Comparison of ENCODE assay signal across 23 mouse cellular contexts in the genomic region with DNA sequence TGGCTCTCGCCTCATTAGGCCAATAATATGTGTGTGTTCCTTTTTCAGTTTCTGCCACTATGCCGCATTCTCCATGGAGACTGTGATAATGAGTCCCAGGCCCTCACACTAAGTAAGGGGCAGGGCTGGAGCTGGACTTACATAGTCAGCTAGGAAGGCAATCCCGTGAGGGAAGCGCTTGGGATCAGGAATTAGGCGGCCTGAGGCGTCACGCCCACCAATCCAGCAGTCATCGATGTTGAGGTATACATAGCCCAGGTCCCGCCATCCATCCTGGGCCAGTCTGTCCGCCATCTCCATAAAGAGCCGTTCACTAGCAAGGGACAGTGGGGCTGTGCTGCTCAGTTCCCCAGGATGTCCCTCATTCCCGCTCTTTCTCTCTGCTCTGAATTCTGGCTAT. TPM values are rescaled to one million over a fixed set of nuclear protein-coding genes. Genes with fewer than 3 reads are reported as not detected.
DNase-seq lines count a peak whose midpoint lies in the region; ATAC-seq and TF ChIP-seq lines count a peak whose summit lies in the region.
"Had no signal": no experiment of that assay in that cellular context is flagged by ENCODE, and none has a peak within 500 bp of the region (broad histone marks: within the 10 kb centered on the region; RNA-seq: fewer than 3 reads in every experiment).

No protein-coding gene starts in this region.

- no peaks in the 10 kb centered on the region for H3K9me3 ChIP-seq in heart, embryonic 10.5 days
- no peaks in the 10 kb centered on the region for H3K9me3 ChIP-seq in midbrain, embryonic 13.5 days
- H3K9me3 ChIP-seq in midbrain, embryonic 11.5 days (ENCODE audit: control insufficient read depth, low read length): no peaks in the 10 kb centered on the region
- no peaks in the 10 kb centered on the region for H3K9me3 ChIP-seq in liver, embryonic 15.5 days (replicated peaks)
- no peaks in the 10 kb centered on the region for H3K9me3 ChIP-seq in stomach, postnatal 0 days (ENCODE audit: control insufficient read depth, low read length)
- H3K9me3 ChIP-seq: kidney, embryonic 15.5 days; midbrain, embryonic 10.5 days had no signal

- no peak overlapping the region for H3K4me3 ChIP-seq in heart, embryonic 10.5 days
- H3K4me3 ChIP-seq in midbrain, embryonic 13.5 days (replicated peaks): no peak overlapping the region
- H3K4me3 ChIP-seq in midbrain, embryonic 11.5 days (ENCODE audit: low read depth, low read length): no peak overlapping the region
- H3K4me3 ChIP-seq in liver, embryonic 15.5 days (replicated peaks): peak overlapping the region; percentile 67; the same call in 1 of the 2 replicates
- no peak overlapping the region for H3K4me3 ChIP-seq in stomach, postnatal 0 days (ENCODE audit: low read depth, low read length)
- H3K4me3 ChIP-seq: heart, adult 2 months had no signal

- peaks cover 36% of the 10 kb centered on the region for H3K36me3 ChIP-seq in heart, embryonic 10.5 days
- H3K36me3 ChIP-seq in midbrain, embryonic 13.5 days: peaks cover 18% of the 10 kb centered on the region
- peaks cover 10% of the 10 kb centered on the region for H3K36me3 ChIP-seq in midbrain, embryonic 11.5 days (ENCODE audit: control insufficient read depth, insufficient read depth, low read length)
- peaks cover 52% of the 10 kb centered on the region for H3K36me3 ChIP-seq in liver, embryonic 15.5 days (replicated peaks)
- peaks cover 19% of the 10 kb centered on the region; the same call in 1 of the 2 replicates for H3K36me3 ChIP-seq in stomach, postnatal 0 days (ENCODE audit: control insufficient read depth, insufficient read depth, low read length)

- H3K27ac ChIP-seq in heart, embryonic 10.5 days: no peak overlapping the region
- H3K27ac ChIP-seq in midbrain, embryonic 13.5 days: no peak overlapping the region
- H3K27ac ChIP-seq in midbrain, embryonic 11.5 days (ENCODE audit: low read depth, low read length): no peak overlapping the region
- H3K27ac ChIP-seq in liver, embryonic 15.5 days (replicated peaks): peak overlapping the region; percentile 19; the same call in 1 of the 2 replicates
- H3K27ac ChIP-seq in stomach, postnatal 0 days (replicated peaks): no peak overlapping the region
- H3K27ac ChIP-seq: heart, adult 2 months; kidney, embryonic 15.5 days; midbrain, embryonic 10.5 days had no signal

- ATAC-seq in midbrain, embryonic 13.5 days: no peak
- ATAC-seq in midbrain, embryonic 11.5 days (ENCODE audit: low FRiP score): no peak
- no peak for ATAC-seq in liver, embryonic 15.5 days (ENCODE audit: insufficient read depth)
- no peak for ATAC-seq in stomach, postnatal 0 days (ENCODE audit: low FRiP score, low TSS enrichment)
- ATAC-seq: activated CD4-positive, CD25-positive, alpha-beta regulatory T cell, adult 4 months; forebrain, embryonic 16.5 days; Patski had no signal

- WGBS in heart, embryonic 10.5 days: 82% methylated on average over 12 of the region's 12 CpGs
- 79% methylated on average over 12 of the region's 12 CpGs for WGBS in midbrain, embryonic 13.5 days
- 80% methylated on average over 12 of the region's 12 CpGs for WGBS in midbrain, embryonic 11.5 days
- 89% methylated on average over 12 of the region's 12 CpGs for WGBS in liver, embryonic 15.5 days (ENCODE audit: insufficient replicate concordance)
- 89% methylated on average over 12 of the region's 12 CpGs for WGBS in stomach, postnatal 0 days

- H3K9ac ChIP-seq in midbrain, embryonic 13.5 days (replicated peaks): 0 out of 2 replicates have a peak overlapping the region, but pooled peaks have one; percentile 6
- no peak overlapping the region for H3K9ac ChIP-seq in midbrain, embryonic 11.5 days (ENCODE audit: low read length)
- peak overlapping the region; percentile 66; the same call in 1 of the 2 replicates for H3K9ac ChIP-seq in liver, embryonic 15.5 days
- H3K9ac ChIP-seq in stomach, postnatal 0 days (ENCODE audit: low read length): no peak overlapping the region
- H3K9ac ChIP-seq: kidney, embryonic 15.5 days had no signal

- H3K4me2 ChIP-seq in midbrain, embryonic 13.5 days (replicated peaks): no peak overlapping the region
- no peak overlapping the region for H3K4me2 ChIP-seq in midbrain, embryonic 11.5 days
- peak overlapping the region; percentile 84 for H3K4me2 ChIP-seq in liver, embryonic 15.5 days
- no peak overlapping the region for H3K4me2 ChIP-seq in stomach, postnatal 0 days (replicated peaks; ENCODE audit: low read depth)

- TF ChIP-seq EP300 in stomach, postnatal 0 days (optimal IDR thresholded peaks at IDR 0.05): no peak

- peak; percentile 91 for DNase-seq in heart, adult 11 months
- no peak for DNase-seq in heart, embryonic 10.5 days (ENCODE audit: low spot score)
- DNase-seq in midbrain, embryonic 11.5 days (ENCODE audit: low spot score, missing footprints): no peak
- peak; percentile 42 for DNase-seq in forelimb bud, embryonic 11.5 days (ENCODE audit: low read depth, low spot score)
- no peak for DNase-seq in stomach, postnatal 0 days (ENCODE audit: low spot score)
- DNase-seq in retina, postnatal 1 day: no peak
- DNase-seq: adrenal gland, postnatal 36 days; B cell, adult 2 months; cerebellum, adult 2 months; gastrocnemius, postnatal 10 days; heart, adult 2 months; heart, postnatal 10 days; lung, adult 18-20 months; right cerebral cortex, adult 18-20 months had no signal

- peaks cover 6% of the 10 kb centered on the region for H3K27me3 ChIP-seq in heart, embryonic 10.5 days (ENCODE audit: insufficient read depth, poor library complexity, severe bottlenecking)
- H3K27me3 ChIP-seq in midbrain, embryonic 13.5 days: peaks cover 18% of the 10 kb centered on the region
- H3K27me3 ChIP-seq in midbrain, embryonic 11.5 days (ENCODE audit: control insufficient read depth, insufficient read depth, low read length): peaks cover 14% of the 10 kb centered on the region
- H3K27me3 ChIP-seq in liver, embryonic 15.5 days: no peaks in the 10 kb centered on the region
- H3K27me3 ChIP-seq in stomach, postnatal 0 days (ENCODE audit: control insufficient read depth, insufficient read depth, low read length): no peaks in the 10 kb centered on the region
- H3K27me3 ChIP-seq: kidney, embryonic 15.5 days; Patski had no signal

- peaks cover 38% of the 10 kb centered on the region for H3K4me1 ChIP-seq in heart, embryonic 10.5 days
- peaks cover 29% of the 10 kb centered on the region for H3K4me1 ChIP-seq in midbrain, embryonic 13.5 days (replicated peaks)
- peaks cover 10% of the 10 kb centered on the region; the same call in 1 of the 2 replicates for H3K4me1 ChIP-seq in midbrain, embryonic 11.5 days (ENCODE audit: control insufficient read depth, insufficient read depth, low read length)
- H3K4me1 ChIP-seq in liver, embryonic 15.5 days (replicated peaks): peaks cover 52% of the 10 kb centered on the region
- peaks cover 6% of the 10 kb centered on the region for H3K4me1 ChIP-seq in stomach, postnatal 0 days (replicated peaks; ENCODE audit: control insufficient read depth, insufficient read depth)

- TF ChIP-seq CTCF in stomach, postnatal 0 days (IDR thresholded peaks at IDR 0.05; ENCODE audit: low read depth): no peak

RNA-seq across cellular contexts. Expression of a gene that starts 2.1 kb away (rescaled TPM):
- 28.4 and 32.3 TPM in 2 replicates for polyA plus RNA-seq in heart, embryonic 10.5 days (2016; fragmentation: Nextera tagmentation; extraction: Ambion mirVana)
- 18.1 and 22.7 TPM in 2 replicates for polyA plus RNA-seq in midbrain, embryonic 13.5 days (2015; fragmentation: Nextera tagmentation; extraction: Ambion mirVana)
- polyA plus RNA-seq in midbrain, embryonic 11.5 days (2014; fragmentation: Nextera tagmentation; extraction: Ambion mirVana): 20.6 and 21.6 TPM in 2 replicates
- polyA plus RNA-seq in liver, embryonic 15.5 days (2015; fragmentation: Nextera tagmentation; extraction: Ambion mirVana): 43.4 and 48.6 TPM in 2 replicates
- 83.1 and 88.9 TPM in 2 replicates for polyA plus RNA-seq in stomach, postnatal 0 days (2015; fragmentation: Nextera tagmentation; extraction: Ambion mirVana)

RNA-seq across cellular contexts. Expression of a gene that starts 2.1 kb away (rescaled TPM):
- polyA plus RNA-seq in heart, embryonic 10.5 days (2016; fragmentation: Nextera tagmentation; extraction: Ambion mirVana): 11.1 and 12.0 TPM in 2 replicates
- 0.99 and 1.5 TPM in 2 replicates for polyA plus RNA-seq in midbrain, embryonic 13.5 days (2015; fragmentation: Nextera tagmentation; extraction: Ambion mirVana)
- polyA plus RNA-seq in midbrain, embryonic 11.5 days (2014; fragmentation: Nextera tagmentation; extraction: Ambion mirVana): 3.4 and 4.3 TPM in 2 replicates
- polyA plus RNA-seq in liver, embryonic 15.5 days (2015; fragmentation: Nextera tagmentation; extraction: Ambion mirVana): 43.9 and 47.9 TPM in 2 replicates
- 6.2 and 6.3 TPM in 2 replicates for polyA plus RNA-seq in stomach, postnatal 0 days (2015; fragmentation: Nextera tagmentation; extraction: Ambion mirVana)

RNA-seq across cellular contexts. Expression of a gene that starts 2.1 kb away (rescaled TPM):
- polyA plus RNA-seq in heart, embryonic 10.5 days (2016; fragmentation: Nextera tagmentation; extraction: Ambion mirVana): 294 and 304 TPM in 2 replicates
- polyA plus RNA-seq in midbrain, embryonic 13.5 days (2015; fragmentation: Nextera tagmentation; extraction: Ambion mirVana): 303 and 324 TPM in 2 replicates
- polyA plus RNA-seq in midbrain, embryonic 11.5 days (2014; fragmentation: Nextera tagmentation; extraction: Ambion mirVana): 253 and 268 TPM in 2 replicates
- 176 TPM in 2 replicates for polyA plus RNA-seq in liver, embryonic 15.5 days (2015; fragmentation: Nextera tagmentation; extraction: Ambion mirVana)
- polyA plus RNA-seq in stomach, postnatal 0 days (2015; fragmentation: Nextera tagmentation; extraction: Ambion mirVana): 286 and 296 TPM in 2 replicates

RNA-seq across cellular contexts. Expression of a gene that starts 17.5 kb away (rescaled TPM):
- 351 and 390 TPM in 2 replicates for polyA plus RNA-seq in heart, embryonic 10.5 days (2016; fragmentation: Nextera tagmentation; extraction: Ambion mirVana)
- polyA plus RNA-seq in midbrain, embryonic 13.5 days (2015; fragmentation: Nextera tagmentation; extraction: Ambion mirVana): 350 and 359 TPM in 2 replicates
- polyA plus RNA-seq in midbrain, embryonic 11.5 days (2014; fragmentation: Nextera tagmentation; extraction: Ambion mirVana): 290 and 293 TPM in 2 replicates
- polyA plus RNA-seq in liver, embryonic 15.5 days (2015; fragmentation: Nextera tagmentation; extraction: Ambion mirVana): 272 and 310 TPM in 2 replicates
- 514 and 516 TPM in 2 replicates for polyA plus RNA-seq in stomach, postnatal 0 days (2015; fragmentation: Nextera tagmentation; extraction: Ambion mirVana)

RNA-seq across cellular contexts. Expression of a gene that starts 37.9 kb away (rescaled TPM):
- polyA plus RNA-seq in heart, embryonic 10.5 days (2016; fragmentation: Nextera tagmentation; extraction: Ambion mirVana): 0.28 and 0.65 TPM in 2 replicates
- polyA plus RNA-seq in midbrain, embryonic 13.5 days (2015; fragmentation: Nextera tagmentation; extraction: Ambion mirVana): not detected in 2 replicates
- 0.11 TPM in 1 of 2 replicates, not detected in the other for polyA plus RNA-seq in midbrain, embryonic 11.5 days (2014; fragmentation: Nextera tagmentation; extraction: Ambion mirVana)
- polyA plus RNA-seq in liver, embryonic 15.5 days (2015; fragmentation: Nextera tagmentation; extraction: Ambion mirVana): 0.06 and 0.08 TPM in 2 replicates
- 0.08 and 0.11 TPM in 2 replicates for polyA plus RNA-seq in stomach, postnatal 0 days (2015; fragmentation: Nextera tagmentation; extraction: Ambion mirVana)
- polyA plus RNA-seq: activated CD4-positive, CD25-positive, alpha-beta regulatory T cell, adult 4 months; cerebellum, adult 2 months; cortical plate, adult 2 months; heart, adult 2 months; Patski; small intestine, adult 2 months had no signal

Comparison
In these comparisons a context has a peak if more than half of its experiments do, and no peak if none do; other contexts are left out.
1. DNase-seq: peak in heart, adult 11 months (single experiment) and forelimb bud, embryonic 11.5 days (single experiment); none in heart, embryonic 10.5 days (single experiment), midbrain, embryonic 11.5 days (single experiment), stomach, postnatal 0 days (single experiment) and retina, postnatal 1 day (single experiment).
2. H3K9ac ChIP-seq: peak in midbrain, embryonic 13.5 days (single experiment) and liver, embryonic 15.5 days (single experiment); none in midbrain, embryonic 11.5 days (single experiment) and stomach, postnatal 0 days (single experiment).